Mouse (Mus musculus) cerebellum, adult 2 months (tissue): Measurements from ENCODE around the gene Socs7. TPM values are rescaled to one million over a fixed set of nuclear protein-coding genes. Genes with fewer than 3 reads are reported as not detected.
A peak's percentile ranks its signal among the peaks of the same experiment; 100 is the strongest.

Experiments
- DNase-seq, 2 experiments: peaks; one replicate each; pipeline ENCODE4 v3.0.0; 2021
- H3K27ac ChIP-seq: fragments of 200-500 bp; 2 replicates; pipeline ENCODE4 v1.5.1; 2012; ENCODE audit warnings: low read length, control low read depth, inconsistent platforms; ENCODE audit not compliant: insufficient read depth
- H3K27me3 ChIP-seq: fragments of 200-500 bp; 2 replicates; pipeline ENCODE4 v1.6.1; 2012; ENCODE audit warnings: inconsistent platforms, mild to moderate bottlenecking, low read length, moderate library complexity; ENCODE audit not compliant: control insufficient read depth, insufficient read depth
- H3K4me1 ChIP-seq: fragments of 200-500 bp; 2 replicates; pipeline ENCODE4 v1.6.1; 2011; ENCODE audit warnings: low read length; ENCODE audit not compliant: control insufficient read depth, insufficient read depth
- H3K4me3 ChIP-seq: fragments of 200-500 bp; replicated peaks from 2 replicates; pipeline ENCODE3; 2011; ENCODE audit warnings: mild to moderate bottlenecking, low read depth, low read length, control low read depth; ENCODE audit not compliant: insufficient read depth
- CTCF ChIP-seq: fragments of 200-500 bp; IDR thresholded peaks from 2 replicates; pipeline ENCODE4 v1.5.1; 2011; ENCODE audit warnings: low read depth, mild to moderate bottlenecking, control low read depth, low read length, moderate library complexity, borderline replicate concordance; ENCODE audit not compliant: insufficient read depth
- POLR2A ChIP-seq: fragments of 200-500 bp; IDR thresholded peaks from 2 replicates; pipeline ENCODE4 v1.6.1; 2011; ENCODE audit warnings: low read length, control low read depth, borderline replicate concordance; ENCODE audit not compliant: insufficient read depth
- WGBS: fragments of 180-500 bp; shearing (Covaris S2); methylation state at CpG from one replicate; pipeline ENCODE4 v1.1.7; 2018; 5-methylcytosine and 5-hydroxymethylcytosine counted together
- polyA plus RNA-seq: library from polyadenylated mRNA; depleted of rRNA; stranded (reverse); fragments of >200 nt; gene quantifications from 2 replicates; pipeline ENCODE4 v1.2.3, GENCODE M21; 2012

Socs7 gene
- polyA plus RNA-seq, 1 experiment = 54.3 TPM

DNA sequence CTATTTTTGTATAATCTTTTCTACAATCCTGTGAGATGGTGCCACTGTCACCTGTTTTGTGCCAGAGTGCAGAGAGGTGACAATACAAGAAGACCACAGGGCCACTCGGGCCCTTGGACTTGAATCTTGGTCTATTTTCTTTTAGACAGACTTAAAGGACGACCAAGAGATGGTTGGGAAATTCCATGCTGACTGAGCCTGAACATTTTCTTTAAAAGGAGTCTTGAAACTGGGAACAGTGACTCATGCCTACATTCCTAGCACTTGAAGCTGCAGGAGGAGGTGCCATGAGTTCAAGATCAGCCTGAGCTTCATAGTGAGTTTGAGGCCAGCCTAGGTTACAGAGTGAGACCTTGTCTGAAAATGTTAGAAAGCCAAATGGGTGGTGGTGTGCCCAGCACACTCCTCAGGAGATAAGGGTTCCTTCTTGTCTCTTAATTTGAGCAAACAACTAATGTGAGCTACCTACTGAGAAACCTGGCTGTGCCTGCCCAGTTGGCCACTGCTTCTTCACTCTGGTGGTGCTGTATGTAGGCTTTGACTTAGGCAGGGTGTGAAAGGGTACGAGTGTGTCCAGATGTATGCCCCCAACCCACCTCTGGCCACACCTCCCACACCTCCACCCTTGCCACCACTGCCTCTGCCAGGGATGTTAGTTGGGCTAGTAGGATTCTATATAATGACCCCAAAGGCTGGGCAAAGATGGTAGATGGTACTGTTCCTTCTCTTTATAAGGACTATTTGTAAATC lies 39.5 kb downstream of the Socs7 start:
- TF ChIP-seq CTCF (no peak), POLR2A (no peak)
- Histone ChIP-seq H3K27ac (peak overlapping the region; percentile 34), H3K4me3 (no peak overlapping the region), H3K27me3 (no peaks in the 10 kb centered on the region), H3K4me1 (peaks cover 36% of the 10 kb centered on the region)
- 68% methylated on average over 3 of the region's 3 CpGs for WGBS
- no peak for DNase-seq

DNA sequence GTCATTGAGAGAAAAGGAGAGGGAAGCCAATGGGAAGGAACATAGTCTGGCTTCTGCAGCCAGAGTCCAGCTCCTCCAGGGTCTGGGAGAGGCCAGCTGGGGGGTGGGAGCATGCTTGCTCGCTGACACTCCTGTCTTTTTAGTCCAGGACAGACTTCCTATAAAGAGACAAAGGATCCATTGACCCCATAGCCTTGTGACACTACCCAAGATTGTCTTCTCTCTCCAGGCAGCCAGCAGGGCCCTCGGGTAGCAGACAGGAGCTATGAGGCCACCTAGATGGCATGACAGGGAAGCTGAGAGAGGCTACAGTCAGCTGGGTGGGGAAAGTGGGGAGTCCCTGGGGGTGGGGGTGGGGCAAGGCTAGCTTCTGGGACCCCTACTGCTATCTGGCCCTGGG lies 40.4 kb downstream of the Socs7 start:
- no peak for DNase-seq
- no peaks in the 10 kb centered on the region for H3K27me3 ChIP-seq
- no peak overlapping the region for H3K4me3 ChIP-seq
- no peak overlapping the region for H3K27ac ChIP-seq
- TF ChIP-seq CTCF = no peak
- TF ChIP-seq POLR2A = no peak
- WGBS = 74% methylated on average over 2 of the region's 2 CpGs
- H3K4me1 ChIP-seq = peaks cover 45% of the 10 kb centered on the region

DNA sequence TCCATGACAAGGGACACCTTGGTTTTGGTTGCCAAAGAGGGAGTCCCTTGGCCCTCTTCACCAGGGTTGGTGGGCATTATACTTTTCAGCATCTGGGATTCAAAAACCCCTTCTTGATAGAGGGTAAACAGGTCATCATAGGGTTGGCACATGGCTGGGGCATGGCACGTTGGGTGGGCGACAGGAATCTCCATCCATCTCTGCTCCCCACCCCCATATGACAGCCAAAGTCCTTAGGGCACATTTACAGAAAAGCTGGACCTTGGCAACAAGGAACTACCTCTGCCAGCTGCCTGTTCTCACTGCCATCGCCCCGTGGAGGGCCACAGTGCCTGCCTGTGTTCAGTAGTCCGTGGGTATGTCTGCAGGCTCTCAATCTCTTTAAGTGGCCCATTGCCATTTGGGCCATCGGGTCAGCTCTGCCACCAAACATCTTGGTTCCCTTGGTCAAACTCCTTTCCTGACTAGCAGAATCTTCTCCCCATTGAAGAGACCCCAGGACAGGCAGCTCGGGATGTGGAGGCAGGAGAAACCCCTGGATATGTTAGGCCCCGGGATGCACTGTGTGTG lies 41.3 kb downstream of the Socs7 start:
- Histone ChIP-seq H3K4me1 (peaks cover 48% of the 10 kb centered on the region), H3K27ac (peak overlapping the region; percentile 38; the same call in 1 of the 2 replicates), H3K27me3 (no peaks in the 10 kb centered on the region), H3K4me3 (peak overlapping the region; percentile 38)
- TF ChIP-seq CTCF = no peak
- TF ChIP-seq POLR2A = no peak
- WGBS = 30% methylated on average over 8 of the region's 8 CpGs
- no peak for DNase-seq

DNA sequence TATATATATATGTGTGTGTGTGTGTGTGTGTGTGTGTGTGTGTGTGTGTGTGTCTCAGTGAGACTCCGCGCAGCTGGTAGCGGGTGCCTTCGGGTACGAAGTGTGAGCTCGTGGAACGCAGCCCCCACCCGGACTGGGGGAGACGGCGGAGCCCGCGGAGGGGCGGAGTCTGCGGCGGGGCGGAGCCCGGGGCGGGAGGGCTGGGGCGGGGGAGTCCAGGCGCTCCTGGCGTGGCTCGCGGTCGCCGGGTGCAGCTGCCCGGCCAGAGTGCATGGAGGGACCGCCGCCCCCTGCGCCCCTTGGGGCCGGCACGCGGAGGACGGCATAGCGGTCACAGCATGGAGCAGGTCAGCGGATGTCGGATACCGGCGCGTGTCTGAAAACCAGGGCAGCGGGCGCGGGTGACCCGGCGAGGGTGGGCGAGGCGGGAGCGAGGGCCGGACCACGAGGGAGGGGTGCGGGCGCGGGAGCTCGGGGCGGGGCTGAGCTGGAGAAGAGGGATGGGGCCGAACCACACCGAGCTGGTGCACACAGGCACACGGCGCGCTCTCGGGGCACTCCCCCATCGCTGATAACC lies 41.9 kb downstream of the Socs7 start:
- TF ChIP-seq POLR2A (no peak), CTCF (no peak)
- Histone ChIP-seq H3K4me1 (peaks cover 48% of the 10 kb centered on the region), H3K27ac (peak overlapping the region; percentile 38; the same call in 1 of the 2 replicates), H3K4me3 (peak overlapping the region; percentile 69), H3K27me3 (no peaks in the 10 kb centered on the region)
- DNase-seq = peak; percentile 59 to 69
- WGBS = under 1% methylated on average over 40 of the region's 61 CpGs

DNA sequence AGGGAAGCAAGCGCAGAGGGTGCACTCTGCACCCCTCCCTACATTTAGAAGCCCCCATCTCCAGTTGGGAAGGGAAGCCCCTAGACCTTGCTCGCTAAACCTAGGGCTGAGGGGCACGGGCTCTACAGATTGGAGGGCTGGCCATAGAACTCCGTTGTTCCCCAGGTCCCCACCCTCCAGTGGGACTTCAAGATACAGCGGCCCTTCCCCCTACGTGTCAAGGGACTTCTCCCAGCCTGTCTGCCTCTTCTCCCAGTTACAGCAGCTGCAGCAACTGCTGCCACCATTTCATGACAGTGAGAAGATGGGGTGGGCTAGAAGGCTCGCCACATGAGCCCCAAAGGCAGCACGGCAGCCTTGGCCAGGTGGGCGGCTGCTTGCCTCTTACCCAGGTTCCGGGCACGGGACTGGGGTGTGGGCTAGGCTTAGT lies 42.4 kb downstream of the Socs7 start:
- peak overlapping the region; percentile 69 for H3K4me3 ChIP-seq
- no peak for DNase-seq
- peak overlapping the region; percentile 20; the same call in 1 of the 2 replicates for H3K27ac ChIP-seq
- H3K4me1 ChIP-seq = peaks cover 48% of the 10 kb centered on the region
- no peaks in the 10 kb centered on the region for H3K27me3 ChIP-seq
- WGBS = 3% methylated on average over 11 of the region's 11 CpGs
- TF ChIP-seq POLR2A (no peak), CTCF (no peak)

DNA sequence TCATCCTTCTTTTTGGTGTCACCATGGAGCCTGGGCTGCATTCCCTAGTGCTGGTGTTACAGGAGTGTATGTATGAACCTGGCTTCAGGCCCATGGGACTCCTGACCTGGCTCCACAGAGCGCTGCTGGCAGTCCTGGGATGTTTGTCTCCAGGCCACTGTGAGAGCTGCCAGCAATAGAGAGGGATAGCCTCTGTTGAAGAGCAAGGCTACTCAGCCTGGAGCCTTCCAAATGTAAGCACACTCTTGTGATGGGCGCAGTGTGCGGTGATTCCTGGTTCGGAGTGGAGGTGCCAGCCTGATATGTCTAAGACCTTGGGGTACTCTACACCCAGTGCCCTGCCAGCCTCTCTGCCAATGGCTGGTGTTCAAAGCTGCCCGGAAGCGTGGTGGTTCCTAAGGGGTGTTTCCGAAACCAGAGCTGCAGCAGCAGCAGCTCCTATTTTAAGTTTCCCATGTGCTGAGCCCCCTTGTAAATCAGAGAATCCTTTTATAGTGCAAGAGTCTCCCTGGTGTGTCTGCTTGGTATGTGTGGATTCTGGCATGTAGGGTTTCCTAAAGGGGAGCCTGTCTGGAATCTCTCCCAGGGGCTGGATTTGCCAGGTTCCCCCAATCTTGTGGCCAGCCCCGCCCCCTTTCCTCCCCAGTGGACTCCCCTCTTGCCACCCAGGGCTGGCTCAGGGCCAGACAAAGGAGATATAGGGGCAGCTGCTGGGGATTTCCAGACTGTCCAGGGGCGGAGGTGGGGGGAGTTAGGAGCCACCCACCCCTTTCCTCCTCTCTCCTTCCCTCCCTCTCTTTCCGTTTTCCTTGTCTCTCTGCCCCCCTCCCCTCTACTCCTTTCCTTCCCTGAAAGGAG lies 44.0 kb downstream of the Socs7 start:
- 65% methylated on average over 10 of the region's 10 CpGs for WGBS
- DNase-seq = peak in 1 of 2 experiments; percentile 44
- no peak overlapping the region for H3K4me3 ChIP-seq

DNA sequence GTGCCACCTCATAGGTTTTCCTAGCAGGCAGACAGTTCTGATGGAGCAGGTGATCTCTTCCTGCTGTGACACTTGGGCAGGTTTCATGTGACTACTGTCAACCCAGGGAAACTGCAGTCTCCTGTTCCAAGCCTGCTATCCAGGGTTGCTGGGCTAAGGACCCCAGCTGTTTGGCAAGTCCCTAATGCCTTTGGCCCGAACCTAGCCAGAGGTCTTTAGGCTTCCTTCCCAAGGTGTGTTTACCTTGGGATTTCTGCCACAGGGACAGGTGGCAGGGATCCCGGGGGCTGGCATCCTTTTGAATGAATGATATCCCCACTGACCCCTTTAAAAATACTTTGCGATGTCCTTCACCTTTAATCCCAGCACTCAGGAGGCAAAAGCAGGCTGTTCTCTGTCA lies 45.1 kb downstream of the Socs7 start:
- 44% methylated on average over 3 of the region's 3 CpGs for WGBS

More for the DNA sequence above, 44.0 kb downstream of the Socs7 start:
- Histone ChIP-seq H3K4me1 (peaks cover 44% of the 10 kb centered on the region), H3K27ac (no peak overlapping the region), H3K27me3 (no peaks in the 10 kb centered on the region)
- no peak for TF ChIP-seq POLR2A
- no peak for TF ChIP-seq CTCF

More for the DNA sequence above, 45.1 kb downstream of the Socs7 start:
- TF ChIP-seq CTCF = no peak
- no peak for TF ChIP-seq POLR2A
- no peak overlapping the region for H3K4me3 ChIP-seq
- no peak overlapping the region for H3K27ac ChIP-seq
- peaks cover 36% of the 10 kb centered on the region for H3K4me1 ChIP-seq
- no peaks in the 10 kb centered on the region for H3K27me3 ChIP-seq
- DNase-seq = no peak
